Mouse (Mus musculus): Measurements from ENCODE around the gene Hmgb1. TPM values are rescaled to one million over a fixed set of nuclear protein-coding genes. Genes with fewer than 3 reads are reported as not detected.

The Hmgb1 gene
- polyA plus RNA-seq, 1 experiment, result 110 TPM

- no peaks in the 10 kb centered on the region for H3K9me3 ChIP-seq (replicated peaks; ENCODE audit: control insufficient read depth, insufficient read depth, low read length, poor library complexity, severe bottlenecking)
- H3K36me3 ChIP-seq (ENCODE audit: control insufficient read depth, insufficient read depth, low read length, poor library complexity, severe bottlenecking), result peaks cover 37% of the 10 kb centered on the region
- no peak overlapping the region for H3K9ac ChIP-seq (ENCODE audit: low read depth, poor library complexity, severe bottlenecking)
- no peaks in the 10 kb centered on the region for H3K27me3 ChIP-seq (ENCODE audit: control insufficient read depth, insufficient read depth, low read length, poor library complexity, severe bottlenecking)
- TF ChIP-seq POLR2A (IDR thresholded peaks at IDR 0.05; ENCODE audit: insufficient read depth, low read length) (no peak), CTCF (IDR thresholded peaks at IDR 0.05; ENCODE audit: low read depth, low read length) (no peak), EP300 (IDR thresholded peaks at IDR 0.05; ENCODE audit: insufficient read depth, low read depth, low read length) (no peak)
- no peak overlapping the region for H3K4me3 ChIP-seq (ENCODE audit: low read depth, low read length)
- H3K27ac ChIP-seq (ENCODE audit: insufficient read depth, low read length), result no peak overlapping the region
- no peaks in the 10 kb centered on the region for H3K4me1 ChIP-seq (ENCODE audit: control insufficient read depth, insufficient read depth, low read length)
These were observed 135.3 kb downstream of the Hmgb1 start for GRCm38 (mm10) chr5:149048961-149049360.

GRCm38 (mm10) chr5:149046650-149047049 lies 137.6 kb downstream of the Hmgb1 start:
- no peaks in the 10 kb centered on the region for H3K27me3 ChIP-seq (ENCODE audit: control insufficient read depth, insufficient read depth, low read length, poor library complexity, severe bottlenecking)
- H3K9me3 ChIP-seq (replicated peaks; ENCODE audit: control insufficient read depth, insufficient read depth, low read length, poor library complexity, severe bottlenecking), result no peaks in the 10 kb centered on the region
- H3K27ac ChIP-seq (ENCODE audit: insufficient read depth, low read length), result peak overlapping the region; percentile 75; the same call in 1 of the 2 replicates
- peaks cover 37% of the 10 kb centered on the region for H3K36me3 ChIP-seq (ENCODE audit: control insufficient read depth, insufficient read depth, low read length, poor library complexity, severe bottlenecking)
- H3K4me3 ChIP-seq (ENCODE audit: low read depth, low read length), result no peak overlapping the region
- no peak overlapping the region for H3K9ac ChIP-seq (ENCODE audit: low read depth, poor library complexity, severe bottlenecking)
- no peak for TF ChIP-seq CTCF (IDR thresholded peaks at IDR 0.05; ENCODE audit: low read depth, low read length)
- no peaks in the 10 kb centered on the region for H3K4me1 ChIP-seq (ENCODE audit: control insufficient read depth, insufficient read depth, low read length)

GRCm38 (mm10) chr5:149045470-149046085 lies 138.7 kb downstream of the Hmgb1 start:
- TF ChIP-seq POLR2A (IDR thresholded peaks at IDR 0.05; ENCODE audit: insufficient read depth, low read length) (no peak), EP300 (IDR thresholded peaks at IDR 0.05; ENCODE audit: insufficient read depth, low read depth, low read length) (no peak), CTCF (IDR thresholded peaks at IDR 0.05; ENCODE audit: low read depth, low read length) (no peak)
- Histone ChIP-seq H3K27me3 (ENCODE audit: control insufficient read depth, insufficient read depth, low read length, poor library complexity, severe bottlenecking) (no peaks in the 10 kb centered on the region), H3K4me1 (ENCODE audit: control insufficient read depth, insufficient read depth, low read length) (no peaks in the 10 kb centered on the region), H3K36me3 (ENCODE audit: control insufficient read depth, insufficient read depth, low read length, poor library complexity, severe bottlenecking) (peaks cover 33% of the 10 kb centered on the region), H3K4me3 (ENCODE audit: low read depth, low read length) (no peak overlapping the region), H3K9me3 (replicated peaks; ENCODE audit: control insufficient read depth, insufficient read depth, low read length, poor library complexity, severe bottlenecking) (no peaks in the 10 kb centered on the region), H3K9ac (ENCODE audit: low read depth, poor library complexity, severe bottlenecking) (no peak overlapping the region), H3K27ac (ENCODE audit: insufficient read depth, low read length) (peak overlapping the region; percentile 44; the same call in 1 of the 2 replicates)

- TF ChIP-seq CTCF (IDR thresholded peaks at IDR 0.05; ENCODE audit: low read depth, low read length), result no peak
- TF ChIP-seq POLR2A (IDR thresholded peaks at IDR 0.05; ENCODE audit: insufficient read depth, low read length), result no peak
- no peak for TF ChIP-seq EP300 (IDR thresholded peaks at IDR 0.05; ENCODE audit: insufficient read depth, low read depth, low read length)
- Histone ChIP-seq H3K36me3 (ENCODE audit: control insufficient read depth, insufficient read depth, low read length, poor library complexity, severe bottlenecking) (peaks cover 28% of the 10 kb centered on the region), H3K27ac (ENCODE audit: insufficient read depth, low read length) (no peak overlapping the region; the same call in 1 of the 2 replicates), H3K9ac (ENCODE audit: low read depth, poor library complexity, severe bottlenecking) (no peak overlapping the region), H3K9me3 (replicated peaks; ENCODE audit: control insufficient read depth, insufficient read depth, low read length, poor library complexity, severe bottlenecking) (no peaks in the 10 kb centered on the region), H3K4me1 (ENCODE audit: control insufficient read depth, insufficient read depth, low read length) (no peaks in the 10 kb centered on the region), H3K27me3 (ENCODE audit: control insufficient read depth, insufficient read depth, low read length, poor library complexity, severe bottlenecking) (no peaks in the 10 kb centered on the region), H3K4me3 (ENCODE audit: low read depth, low read length) (no peak overlapping the region)
These were observed 139.2 kb downstream of the Hmgb1 start for GRCm38 (mm10) chr5:149045054-149045453.

GRCm38 (mm10) chr5:149044067-149044466 lies 140.2 kb downstream of the Hmgb1 start:
- H3K36me3 ChIP-seq (ENCODE audit: control insufficient read depth, insufficient read depth, low read length, poor library complexity, severe bottlenecking), result peaks cover 19% of the 10 kb centered on the region
- no peak overlapping the region for H3K4me3 ChIP-seq (ENCODE audit: low read depth, low read length)
- no peaks in the 10 kb centered on the region for H3K4me1 ChIP-seq (ENCODE audit: control insufficient read depth, insufficient read depth, low read length)

GRCm38 (mm10) chr5:149043240-149043639 lies 141.0 kb downstream of the Hmgb1 start:
- no peaks in the 10 kb centered on the region for H3K9me3 ChIP-seq (replicated peaks; ENCODE audit: control insufficient read depth, insufficient read depth, low read length, poor library complexity, severe bottlenecking)
- no peak overlapping the region for H3K4me3 ChIP-seq (ENCODE audit: low read depth, low read length)
- H3K9ac ChIP-seq (ENCODE audit: low read depth, poor library complexity, severe bottlenecking), result no peak overlapping the region
- no peaks in the 10 kb centered on the region for H3K4me1 ChIP-seq (ENCODE audit: control insufficient read depth, insufficient read depth, low read length)
- H3K36me3 ChIP-seq (ENCODE audit: control insufficient read depth, insufficient read depth, low read length, poor library complexity, severe bottlenecking), result peaks cover 15% of the 10 kb centered on the region
- no peak overlapping the region for H3K27ac ChIP-seq (ENCODE audit: insufficient read depth, low read length)
- no peaks in the 10 kb centered on the region for H3K27me3 ChIP-seq (ENCODE audit: control insufficient read depth, insufficient read depth, low read length, poor library complexity, severe bottlenecking)
- no peak for TF ChIP-seq POLR2A (IDR thresholded peaks at IDR 0.05; ENCODE audit: insufficient read depth, low read length)

More at GRCm38 (mm10) chr5:149044067-149044466, 140.2 kb downstream of the Hmgb1 start:
- TF ChIP-seq CTCF (IDR thresholded peaks at IDR 0.05; ENCODE audit: low read depth, low read length), result no peak
- TF ChIP-seq POLR2A (IDR thresholded peaks at IDR 0.05; ENCODE audit: insufficient read depth, low read length), result no peak
- TF ChIP-seq EP300 (IDR thresholded peaks at IDR 0.05; ENCODE audit: insufficient read depth, low read depth, low read length), result no peak
- no peak overlapping the region for H3K9ac ChIP-seq (ENCODE audit: low read depth, poor library complexity, severe bottlenecking)
- no peak overlapping the region for H3K27ac ChIP-seq (ENCODE audit: insufficient read depth, low read length)
- no peaks in the 10 kb centered on the region for H3K27me3 ChIP-seq (ENCODE audit: control insufficient read depth, insufficient read depth, low read length, poor library complexity, severe bottlenecking)
- no peaks in the 10 kb centered on the region for H3K9me3 ChIP-seq (replicated peaks; ENCODE audit: control insufficient read depth, insufficient read depth, low read length, poor library complexity, severe bottlenecking)
